Mouse (Mus musculus) liver, adult (tissue): ENCODE data around the gene Crcp.

Experiments
- GATA4 ChIP-seq: IDR thresholded peaks from 2 replicates; pipeline ENCODE4 v1.6.1; 2014; ENCODE audit warnings: mild to moderate bottlenecking, low read length; ENCODE audit not compliant: insufficient replicate concordance

The Crcp gene

DNA sequence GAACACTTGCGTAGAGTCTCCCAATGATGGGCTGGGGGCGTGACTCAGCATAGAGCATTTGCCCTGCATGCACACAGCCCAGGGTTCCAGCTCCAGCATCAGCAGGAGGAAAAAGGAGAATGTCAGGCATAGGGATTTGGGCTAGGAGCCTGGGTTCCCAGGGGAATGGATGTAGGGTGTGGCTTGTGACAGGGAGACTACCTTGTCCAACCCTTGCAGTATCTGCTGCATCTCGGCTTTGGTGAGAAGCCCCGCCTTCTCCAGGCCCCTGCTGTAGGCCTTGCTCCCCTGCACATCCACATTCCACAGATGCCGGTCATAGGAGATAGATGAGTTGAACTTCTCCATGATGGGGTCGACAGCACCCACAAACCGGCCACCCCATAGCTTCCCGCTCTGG, 9.6 kb upstream of the Crcp start:
- TF ChIP-seq GATA4: no peak

DNA sequence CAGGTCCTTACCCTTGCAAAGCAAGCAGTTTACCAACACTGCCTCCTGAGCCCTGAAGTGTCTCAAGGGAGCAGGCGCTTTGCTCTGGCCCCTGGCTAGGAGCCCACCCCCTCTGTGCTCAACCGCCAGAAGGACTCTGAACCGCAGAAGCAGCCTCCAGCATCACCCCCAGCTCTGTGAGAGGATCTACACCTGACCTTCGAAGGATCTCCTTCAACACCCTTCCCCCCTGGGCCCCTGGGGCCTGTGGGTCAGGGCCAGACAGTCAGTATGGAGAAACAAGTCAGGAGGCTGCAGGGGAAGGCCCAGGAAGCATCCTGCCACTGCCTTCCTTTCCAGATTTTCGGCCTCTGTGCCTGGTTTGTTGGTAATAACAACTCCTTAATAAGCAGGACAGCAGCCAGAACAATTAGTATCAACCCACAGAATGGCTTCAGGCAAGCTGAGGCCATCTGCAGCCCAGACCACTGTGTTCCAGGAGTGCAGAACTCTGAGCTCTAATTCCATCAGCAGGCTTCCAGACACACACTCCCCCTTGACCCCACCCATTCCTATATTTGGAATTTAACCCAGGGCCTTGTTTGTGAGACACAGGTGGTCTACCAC, 7.6 kb upstream of the Crcp start:
- TF ChIP-seq GATA4: no peak

DNA sequence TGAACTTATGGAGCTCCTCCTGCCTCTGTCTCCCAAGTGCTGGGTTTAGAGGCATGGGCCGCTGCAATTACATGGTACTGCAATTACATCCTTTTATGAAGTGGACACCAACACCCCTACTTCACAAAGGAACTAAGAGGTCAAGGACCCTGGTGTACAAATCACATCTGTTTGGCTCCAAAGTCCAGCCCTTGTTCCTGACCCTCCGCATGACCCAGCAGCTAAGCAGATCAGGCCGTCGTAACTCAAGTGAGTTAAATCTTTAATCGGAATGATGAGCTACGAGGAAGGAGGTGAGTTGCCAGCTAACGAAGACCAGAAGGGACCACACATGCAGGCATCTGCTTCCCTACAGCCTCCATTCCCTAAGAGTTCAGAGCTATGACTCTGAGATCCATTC, 6.7 kb upstream of the Crcp start:
- TF ChIP-seq GATA4: no peak

DNA sequence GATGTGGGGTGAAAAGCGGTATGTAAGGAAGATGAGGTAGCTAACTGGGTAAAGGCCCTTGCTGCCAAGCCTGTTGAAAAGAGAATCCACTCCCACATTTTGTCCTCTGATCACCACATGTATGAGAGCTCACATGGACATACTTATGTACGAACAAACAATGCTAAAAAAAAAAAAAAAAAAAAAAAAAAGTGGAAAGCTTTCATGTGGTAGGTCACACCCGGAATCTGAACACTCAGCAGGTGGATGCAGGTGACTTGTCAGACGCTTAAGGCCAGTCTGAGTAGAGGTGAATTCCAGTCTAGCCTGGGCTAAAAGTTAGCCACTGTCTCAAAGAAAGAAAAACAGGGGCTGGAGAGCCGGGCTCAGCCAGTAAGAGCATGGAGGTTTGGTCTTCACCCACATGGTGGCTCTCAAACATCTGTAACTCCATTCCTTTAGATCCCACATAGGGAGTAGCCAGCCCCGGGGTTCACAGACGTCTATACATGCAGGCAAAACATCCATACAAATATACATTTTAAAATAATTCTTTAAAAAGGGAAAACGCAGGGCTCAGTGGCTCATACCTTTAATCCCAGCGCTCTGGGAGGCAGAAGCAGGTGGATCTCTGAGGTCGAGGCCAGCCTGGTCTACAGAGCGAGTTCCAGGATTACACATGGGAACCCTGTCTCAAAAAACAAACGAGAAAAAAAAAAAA, 5.9 kb upstream of the Crcp start:
- no peak for TF ChIP-seq GATA4

DNA sequence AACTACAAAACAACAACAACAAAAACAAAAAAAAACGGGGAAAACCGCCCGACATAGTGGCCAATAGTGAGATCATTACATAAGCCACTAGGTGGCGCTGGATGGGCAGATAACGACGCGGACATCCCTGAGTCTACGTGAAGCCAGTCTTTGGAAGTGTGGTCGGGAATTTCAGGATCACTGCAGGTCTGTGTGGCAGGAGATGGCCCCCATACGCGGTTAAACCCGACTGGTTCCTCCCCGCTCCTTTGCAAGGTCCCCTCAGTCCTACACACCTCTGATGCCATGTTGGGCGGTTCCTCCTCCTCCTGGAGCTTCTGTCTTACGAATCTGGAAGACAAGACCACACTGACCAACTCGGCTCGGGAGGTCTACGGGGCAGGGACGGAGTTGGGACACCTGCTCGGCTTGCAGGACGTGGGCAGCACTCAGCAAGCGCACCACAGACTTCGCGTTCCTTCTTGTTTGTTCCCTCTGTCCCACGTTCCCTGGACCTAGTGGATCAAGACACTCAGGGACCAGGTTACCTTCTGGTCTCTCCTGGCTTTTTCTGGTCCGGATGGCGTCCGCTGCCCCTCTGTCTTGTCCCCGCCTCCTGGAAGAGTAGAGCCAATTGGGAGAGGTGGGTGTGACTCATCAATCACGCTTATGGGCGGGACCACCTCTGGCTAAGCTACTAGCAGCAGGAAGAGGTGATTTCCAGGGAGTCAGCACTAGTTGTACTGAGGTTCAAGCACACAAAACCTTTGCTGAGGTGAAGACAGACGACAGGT, 5.1 kb upstream of the Crcp start:
- TF ChIP-seq GATA4: peak; percentile 76; the same call in 1 of the 2 replicates

DNA sequence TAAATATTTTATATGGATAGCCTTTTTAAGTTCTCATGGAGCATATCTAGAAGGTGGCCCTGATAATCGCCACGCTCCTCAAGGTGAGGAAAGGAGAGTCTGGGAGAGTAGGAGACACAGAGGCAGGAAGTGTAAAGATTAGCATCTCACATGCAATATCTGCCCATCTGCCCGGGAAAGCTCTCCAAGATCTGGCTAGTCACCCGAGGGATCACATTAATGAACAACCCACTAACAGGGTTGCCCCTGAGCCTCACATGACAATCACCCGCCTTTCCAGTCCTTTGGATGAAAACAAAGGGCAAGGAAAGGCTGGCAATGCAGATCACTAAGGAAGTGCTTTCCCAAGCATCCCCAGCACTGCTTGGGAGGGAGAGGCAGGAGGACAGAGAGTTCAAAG, 2.0 kb upstream of the Crcp start:
- TF ChIP-seq GATA4: peak; percentile 89

DNA sequence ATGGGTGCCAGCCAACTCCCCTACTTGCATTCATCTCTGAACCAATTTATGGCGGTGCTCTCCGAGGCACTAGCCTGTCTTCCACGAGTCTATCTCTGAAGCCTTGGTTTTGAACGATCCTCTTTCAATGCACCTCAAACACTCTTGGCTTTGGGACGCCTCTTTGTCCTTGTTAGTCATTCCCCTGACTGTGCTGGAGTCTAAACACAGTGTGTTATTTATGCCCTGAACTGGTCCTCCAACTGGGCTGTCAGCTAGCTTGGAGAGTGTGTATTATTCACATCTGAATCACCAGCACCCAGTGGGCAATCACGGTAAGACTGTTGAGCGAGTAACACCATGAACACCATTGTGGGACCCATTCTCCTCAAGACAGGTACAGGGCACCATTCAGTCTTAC, 1.4 kb upstream of the Crcp start:
- TF ChIP-seq GATA4: no peak

DNA sequence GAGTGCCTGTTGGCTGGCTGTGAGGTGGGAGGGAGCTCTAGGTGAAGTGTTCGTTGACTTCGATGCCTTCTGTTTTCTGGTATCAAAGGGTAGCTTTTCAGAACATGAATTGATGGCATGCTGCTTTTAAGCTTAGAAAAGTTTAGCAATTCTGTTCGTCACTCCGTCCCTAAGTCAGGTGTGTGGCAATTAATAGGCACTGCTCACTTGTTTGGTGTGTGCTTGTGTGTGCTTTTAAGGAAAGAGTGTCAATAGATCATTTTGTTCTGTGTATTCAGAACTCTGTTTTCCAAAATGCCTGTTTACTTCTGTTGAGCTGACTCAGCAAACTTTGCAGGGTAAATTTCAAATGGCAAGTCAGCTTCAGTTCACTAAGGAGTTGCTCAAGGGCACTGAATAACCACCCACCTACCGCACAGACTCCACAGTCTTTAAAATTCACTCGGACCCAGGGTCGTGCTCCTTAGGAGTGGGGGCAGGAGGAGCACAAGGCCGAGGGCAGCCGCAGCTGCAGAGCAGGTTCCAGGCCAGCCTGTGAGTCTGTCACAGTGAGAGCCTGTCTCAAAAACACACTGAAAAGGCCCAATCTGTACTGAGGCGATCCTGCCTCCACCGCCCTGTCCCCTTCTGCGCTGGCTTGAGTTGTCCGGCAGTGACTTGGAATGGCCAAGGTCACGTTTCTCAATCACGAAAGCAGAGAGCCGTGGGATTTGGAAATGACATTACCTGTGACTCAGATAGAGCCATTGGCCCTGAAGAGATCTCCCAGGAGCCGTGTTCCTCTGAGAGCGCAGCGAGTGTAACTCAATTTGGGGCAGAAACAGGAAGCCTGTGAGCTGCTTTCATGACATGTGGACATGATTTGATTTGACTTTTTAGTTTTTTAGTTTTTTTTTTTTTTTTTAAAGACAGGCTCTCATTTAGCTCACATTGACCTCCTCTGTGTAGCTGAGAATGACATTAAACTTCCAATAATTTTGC, 2.6 kb downstream of the Crcp start:
- no peak for TF ChIP-seq GATA4

DNA sequence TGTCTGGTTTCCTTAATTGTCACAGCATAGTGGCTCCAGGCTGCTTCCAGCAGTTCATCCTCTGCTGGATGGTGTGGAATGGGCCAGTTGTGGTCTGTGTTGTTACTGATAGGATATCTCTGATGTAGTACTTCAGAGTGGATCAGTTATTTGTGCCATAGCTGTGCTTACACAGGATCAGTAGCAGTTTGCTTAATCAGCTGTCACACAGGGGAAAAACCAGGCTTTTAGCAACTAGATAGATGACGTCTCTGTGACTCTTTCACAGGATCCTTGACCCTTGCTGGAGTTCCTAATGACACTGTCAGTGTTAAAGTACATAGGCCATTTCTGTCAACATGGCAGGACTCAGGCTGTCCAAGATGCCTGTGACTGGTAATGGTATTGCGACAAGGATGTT, 4.8 kb downstream of the Crcp start:
- peak; percentile 27; the same call in 1 of the 2 replicates for TF ChIP-seq GATA4

DNA sequence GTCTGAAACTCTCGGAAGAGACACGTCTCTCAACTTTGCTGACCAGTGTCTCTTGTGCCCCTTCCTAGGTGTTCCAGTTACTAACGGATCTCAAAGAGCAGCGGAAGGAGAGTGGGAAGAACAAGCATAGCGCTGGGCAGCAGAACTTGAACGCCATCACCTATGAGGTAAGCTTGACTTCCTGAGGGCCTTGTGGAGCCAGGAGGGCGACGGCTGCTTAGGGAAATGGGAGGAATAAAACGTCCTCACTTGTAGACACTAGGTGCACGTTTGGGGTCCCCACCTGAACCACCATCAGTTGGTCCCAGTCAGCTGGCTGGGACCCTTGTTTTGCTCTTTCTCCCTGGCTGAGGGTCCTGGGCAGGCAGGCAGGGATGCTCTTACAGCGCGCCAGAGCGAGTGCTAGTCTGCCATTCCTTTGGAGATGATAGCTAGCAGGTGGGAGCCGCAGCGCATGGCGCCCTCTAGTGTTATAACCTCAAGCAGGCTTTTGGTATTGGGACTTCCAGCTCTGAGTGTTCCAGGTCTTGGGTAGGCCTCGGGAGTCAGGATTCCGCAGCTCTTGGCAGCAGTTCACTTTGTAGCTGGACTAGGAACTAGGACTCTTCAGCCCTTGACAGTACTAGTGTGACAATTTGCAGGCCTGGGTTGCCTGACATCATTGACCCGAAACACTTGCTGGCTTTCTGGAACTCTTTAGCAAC, 8.8 kb downstream of the Crcp start:
- TF ChIP-seq GATA4: no peak

DNA sequence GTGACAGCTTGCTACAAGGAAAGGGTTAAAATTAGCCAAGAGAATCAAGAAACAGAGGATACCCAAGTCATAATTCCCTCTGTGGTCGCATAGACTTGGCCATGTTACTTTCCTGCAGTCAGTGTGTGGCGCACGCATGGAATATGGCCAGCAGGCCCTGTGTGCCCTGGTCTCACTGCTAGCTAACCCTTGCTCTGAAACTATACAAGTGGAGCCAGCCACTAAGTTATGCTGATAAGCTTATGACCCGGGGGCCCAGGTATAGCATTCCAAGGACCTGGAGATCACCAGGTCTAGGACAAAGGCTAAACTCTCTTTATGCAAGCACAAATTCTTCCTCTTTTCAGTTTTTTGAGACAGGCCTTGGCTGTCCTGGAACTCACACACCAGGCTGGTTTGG, 11.7 kb downstream of the Crcp start:
- no peak for TF ChIP-seq GATA4

DNA sequence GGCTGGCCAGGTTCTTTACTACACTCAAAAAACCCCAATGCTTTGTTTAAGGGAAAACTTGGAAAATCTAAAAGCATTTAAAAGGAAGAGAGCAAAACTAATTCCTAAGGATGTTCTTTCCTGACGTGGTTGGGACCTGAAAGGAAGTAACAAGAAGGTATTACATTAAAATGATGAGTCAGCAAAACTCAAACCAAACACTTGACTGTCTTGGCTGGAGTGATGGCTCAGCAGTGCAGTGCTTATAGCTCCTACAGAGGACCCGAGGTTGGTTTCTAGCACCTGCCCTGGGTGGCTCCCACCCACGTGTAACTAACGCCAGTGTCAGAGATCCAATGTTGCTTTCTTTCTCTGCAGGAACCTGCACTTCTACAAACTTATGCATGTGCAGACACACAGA, 12.2 kb downstream of the Crcp start:
- TF ChIP-seq GATA4: no peak

DNA sequence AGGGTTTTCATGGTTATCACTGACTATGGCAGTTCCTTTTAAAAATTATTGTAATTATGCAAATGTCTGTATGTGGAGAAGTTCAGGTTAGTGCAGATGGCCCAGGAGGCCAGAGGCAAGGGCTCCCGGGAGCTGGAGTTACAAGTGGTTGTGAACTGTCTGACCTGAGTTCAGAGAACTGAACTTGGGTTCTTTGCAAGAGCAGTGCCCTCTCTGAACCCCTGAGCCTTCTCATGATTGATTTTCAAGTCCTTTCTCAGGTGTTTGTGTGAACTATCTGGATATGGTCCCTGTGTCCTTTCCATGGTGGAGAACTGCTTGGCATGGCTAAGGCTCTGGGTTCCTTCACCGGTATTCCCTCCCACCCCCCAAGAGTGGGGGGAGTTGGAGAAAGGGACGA, 14.7 kb downstream of the Crcp start:
- TF ChIP-seq GATA4: no peak

DNA sequence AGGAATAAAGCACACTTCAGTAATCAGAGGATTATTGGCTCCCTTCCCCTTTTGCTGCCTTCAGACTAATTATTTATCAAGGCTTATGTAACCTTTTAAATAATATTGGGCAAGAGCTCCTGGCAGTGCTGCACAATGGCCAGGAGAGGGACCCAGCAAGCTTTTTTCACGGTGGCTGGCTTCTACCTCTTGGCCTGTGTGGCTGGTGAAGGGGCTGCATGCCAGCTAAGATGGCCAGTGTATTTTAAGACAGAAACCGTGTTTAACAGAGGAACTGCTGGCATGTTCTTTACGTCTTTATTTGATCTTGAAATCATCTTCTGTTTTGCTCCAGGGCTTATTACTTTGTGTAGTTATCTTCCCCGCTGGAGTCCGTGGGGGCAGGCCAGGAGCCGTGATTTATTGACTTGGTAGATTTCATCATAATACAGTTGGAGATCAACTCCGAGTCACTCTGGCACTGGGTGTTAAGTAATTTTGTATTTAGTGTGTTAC, 15.2 kb downstream of the Crcp start:
- peak; percentile 47; the same call in 1 of the 2 replicates for TF ChIP-seq GATA4

DNA sequence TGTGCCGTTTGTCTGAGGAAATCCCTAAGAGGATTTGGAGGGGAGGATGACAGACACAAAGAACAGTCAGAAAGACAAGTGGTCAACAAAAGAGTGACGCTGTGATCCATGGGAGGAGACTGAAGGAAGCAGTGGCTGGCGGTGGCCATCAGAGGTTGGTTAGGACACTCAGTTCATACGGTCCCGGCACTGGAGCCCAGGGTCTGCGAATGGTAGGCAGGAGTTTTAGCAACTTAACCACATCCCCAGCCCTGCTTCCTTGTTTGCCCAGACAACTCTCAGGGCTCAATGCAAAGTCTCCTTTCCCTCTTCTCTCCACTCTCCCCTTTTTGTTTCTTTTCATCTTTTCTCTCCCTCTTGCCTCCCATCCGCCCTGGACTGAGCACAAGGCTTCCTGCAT, 17.0 kb downstream of the Crcp start:
- TF ChIP-seq GATA4: no peak

DNA sequence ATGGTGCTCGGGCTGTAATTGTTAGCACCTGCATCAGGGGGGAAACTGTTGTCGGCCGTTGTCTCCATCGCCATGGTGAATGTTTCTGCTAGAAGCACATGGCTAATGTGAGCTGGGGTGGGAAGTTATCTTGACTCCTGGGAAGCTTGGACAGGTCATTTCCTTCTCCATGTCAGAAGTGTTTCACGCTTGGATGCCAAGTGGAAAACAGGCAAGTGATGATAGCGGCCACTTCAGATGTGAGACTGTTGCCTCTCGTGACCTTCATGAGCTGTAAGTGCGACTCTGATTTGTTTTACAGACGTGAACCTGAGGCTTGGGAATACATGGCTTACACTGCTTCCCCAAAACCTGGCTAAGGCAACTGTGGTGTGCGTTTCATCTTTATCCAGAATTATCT, 17.5 kb downstream of the Crcp start:
- TF ChIP-seq GATA4: no peak
